Mouse (Mus musculus): Measurements from ENCODE around the gene Cggbp1. TPM values are rescaled to one million over a fixed set of nuclear protein-coding genes. Genes with fewer than 3 reads are reported as not detected.
"Not testable (repeated sequence)": the region's sequence is repeated elsewhere in the genome, so short reads cannot be mapped to it uniquely, and the experiment has no call there.

Gene Cggbp1
- polyA plus RNA-seq, 1 experiment from 2014 or later: 86.1 TPM

- Histone ChIP-seq H3K4me1 (ENCODE audit: insufficient read depth, low read length) (no peaks in the 10 kb centered on the region), H3K9ac (replicated peaks; ENCODE audit: low read length) (no peak overlapping the region), H3K27ac (ENCODE audit: low read length) (no peak overlapping the region), H3K4me2 (replicated peaks; ENCODE audit: low read depth, low read length) (no peak overlapping the region), H3K27me3 (ENCODE audit: insufficient read depth, low read length) (no peaks in the 10 kb centered on the region), H3K9me3 (ENCODE audit: low read length) (no peaks in the 10 kb centered on the region), H3K4me3 (ENCODE audit: low read length) (no peak overlapping the region), H3K36me3 (ENCODE audit: insufficient read depth, low read length) (0 out of 2 replicates have a peak, but pooled peaks cover 5% of the 10 kb centered on the region)
- WGBS: 94% methylated on average over 3 of the region's 3 CpGs
- no peak for ATAC-seq (ENCODE audit: low FRiP score, low TSS enrichment)
Observed at GRCm38 (mm10) chr16:64842374-64842729, 9.4 kb upstream of the Cggbp1 start.

GRCm38 (mm10) chr16:64845947-64846346 lies 5.8 kb upstream of the Cggbp1 start:
- Histone ChIP-seq H3K9ac (replicated peaks; ENCODE audit: low read length) (no peak overlapping the region), H3K4me3 (ENCODE audit: low read length) (no peak overlapping the region), H3K27me3 (ENCODE audit: insufficient read depth, low read length) (no peaks in the 10 kb centered on the region), H3K9me3 (ENCODE audit: low read length) (no peaks in the 10 kb centered on the region), H3K4me2 (replicated peaks; ENCODE audit: low read depth, low read length) (no peak overlapping the region), H3K27ac (ENCODE audit: low read length) (no peak overlapping the region), H3K4me1 (ENCODE audit: insufficient read depth, low read length) (peaks cover 4% of the 10 kb centered on the region; the same call in 1 of the 2 replicates), H3K36me3 (ENCODE audit: insufficient read depth, low read length) (0 out of 2 replicates have a peak, but pooled peaks cover 5% of the 10 kb centered on the region)
- ATAC-seq (ENCODE audit: low FRiP score, low TSS enrichment): no peak
- WGBS: 87% methylated on average over 8 of the region's 8 CpGs

GRCm38 (mm10) chr16:64850287-64851084 lies 1.3 kb upstream of the Cggbp1 start:
- H3K27me3 ChIP-seq (ENCODE audit: insufficient read depth, low read length): no peaks in the 10 kb centered on the region
- H3K9me3 ChIP-seq (ENCODE audit: low read length): no peaks in the 10 kb centered on the region
- H3K4me3 ChIP-seq (ENCODE audit: low read length): peak overlapping the region; percentile 86
- H3K36me3 ChIP-seq (ENCODE audit: insufficient read depth, low read length): peaks cover 13% of the 10 kb centered on the region
- H3K4me1 ChIP-seq (ENCODE audit: insufficient read depth, low read length): peaks cover 18% of the 10 kb centered on the region
- peak overlapping the region; percentile 84 for H3K9ac ChIP-seq (replicated peaks; ENCODE audit: low read length)
- peak overlapping the region; percentile 95 for H3K4me2 ChIP-seq (replicated peaks; ENCODE audit: low read depth, low read length)
- ATAC-seq (ENCODE audit: low FRiP score, low TSS enrichment): peak; percentile 0; the same call in 1 of the 2 replicates
- peak overlapping the region; percentile 92 for H3K27ac ChIP-seq (ENCODE audit: low read length)
- 2% methylated on average over 16 of the region's 16 CpGs for WGBS

- no peaks in the 10 kb centered on the region for H3K9me3 ChIP-seq (ENCODE audit: low read length)
- ATAC-seq (ENCODE audit: low FRiP score, low TSS enrichment): peak; percentile 60
- under 1% methylated on average over 43 of the region's 45 CpGs for WGBS
Observed at GRCm38 (mm10) chr16:64851085-64851562, 672 bp upstream of the Cggbp1 start.

GRCm38 (mm10) chr16:64852441-64852871 lies 660 bp downstream of the Cggbp1 start:
- ATAC-seq (ENCODE audit: low FRiP score, low TSS enrichment): peak; percentile 21
- peaks cover 17% of the 10 kb centered on the region for H3K36me3 ChIP-seq (ENCODE audit: insufficient read depth, low read length)
- WGBS: under 1% methylated on average over 41 of the region's 53 CpGs

More at GRCm38 (mm10) chr16:64851085-64851562, 672 bp upstream of the Cggbp1 start:
- Histone ChIP-seq H3K4me3 (ENCODE audit: low read length) (peak overlapping the region; percentile 86), H3K27me3 (ENCODE audit: insufficient read depth, low read length) (no peaks in the 10 kb centered on the region), H3K4me2 (replicated peaks; ENCODE audit: low read depth, low read length) (peak overlapping the region; percentile 95), H3K9ac (replicated peaks; ENCODE audit: low read length) (peak overlapping the region; percentile 84), H3K4me1 (ENCODE audit: insufficient read depth, low read length) (peaks cover 18% of the 10 kb centered on the region), H3K36me3 (ENCODE audit: insufficient read depth, low read length) (peaks cover 16% of the 10 kb centered on the region), H3K27ac (ENCODE audit: low read length) (peak overlapping the region; percentile 92)

GRCm38 (mm10) chr16:64852891-64853290 lies 1.1 kb downstream of the Cggbp1 start:
- H3K27me3 ChIP-seq (ENCODE audit: insufficient read depth, low read length): no peaks in the 10 kb centered on the region
- H3K36me3 ChIP-seq (ENCODE audit: insufficient read depth, low read length): peaks cover 19% of the 10 kb centered on the region
- peak overlapping the region; percentile 89 for H3K9ac ChIP-seq (replicated peaks; ENCODE audit: low read length)
- 5% methylated on average over 14 of the region's 14 CpGs for WGBS
- H3K4me3 ChIP-seq (ENCODE audit: low read length): peak overlapping the region; percentile 86
- H3K4me2 ChIP-seq (replicated peaks; ENCODE audit: low read depth, low read length): peak overlapping the region; percentile 72
- H3K27ac ChIP-seq (ENCODE audit: low read length): peak overlapping the region; percentile 98
- peaks cover 18% of the 10 kb centered on the region for H3K4me1 ChIP-seq (ENCODE audit: insufficient read depth, low read length)
- H3K9me3 ChIP-seq (ENCODE audit: low read length): no peaks in the 10 kb centered on the region
- no peak for ATAC-seq (ENCODE audit: low FRiP score, low TSS enrichment)

More at GRCm38 (mm10) chr16:64852441-64852871, 660 bp downstream of the Cggbp1 start:
- Histone ChIP-seq H3K4me3 (ENCODE audit: low read length) (peak overlapping the region; percentile 86), H3K9me3 (ENCODE audit: low read length) (no peaks in the 10 kb centered on the region), H3K4me2 (replicated peaks; ENCODE audit: low read depth, low read length) (peak overlapping the region; percentile 72), H3K27me3 (ENCODE audit: insufficient read depth, low read length) (no peaks in the 10 kb centered on the region), H3K27ac (ENCODE audit: low read length) (peak overlapping the region; percentile 98), H3K9ac (replicated peaks; ENCODE audit: low read length) (peak overlapping the region; percentile 89), H3K4me1 (ENCODE audit: insufficient read depth, low read length) (peaks cover 18% of the 10 kb centered on the region)

- 88% methylated on average over 3 of the region's 3 CpGs for WGBS
Observed at GRCm38 (mm10) chr16:64856946-64857345, 5.2 kb downstream of the Cggbp1 start.

GRCm38 (mm10) chr16:64865841-64866240 lies 14.0 kb downstream of the Cggbp1 start:
- not testable (repeated sequence) for ATAC-seq (ENCODE audit: low FRiP score, low TSS enrichment); H3K36me3 ChIP-seq (ENCODE audit: insufficient read depth, low read length); H3K9me3 ChIP-seq (ENCODE audit: low read length); H3K27me3 ChIP-seq (ENCODE audit: insufficient read depth, low read length); H3K4me1 ChIP-seq (ENCODE audit: insufficient read depth, low read length); H3K4me3 ChIP-seq (ENCODE audit: low read length); H3K4me2 ChIP-seq (replicated peaks; ENCODE audit: low read depth, low read length); H3K9ac ChIP-seq (replicated peaks; ENCODE audit: low read length); H3K27ac ChIP-seq (ENCODE audit: low read length)
- WGBS: 88% methylated on average over 8 of the region's 8 CpGs

More at GRCm38 (mm10) chr16:64856946-64857345, 5.2 kb downstream of the Cggbp1 start:
- H3K9me3 ChIP-seq (ENCODE audit: low read length): no peaks in the 10 kb centered on the region
- no peak overlapping the region for H3K27ac ChIP-seq (ENCODE audit: low read length)
- no peak for ATAC-seq (ENCODE audit: low FRiP score, low TSS enrichment)
- H3K4me2 ChIP-seq (replicated peaks; ENCODE audit: low read depth, low read length): no peak overlapping the region
- H3K4me3 ChIP-seq (ENCODE audit: low read length): no peak overlapping the region
- H3K4me1 ChIP-seq (ENCODE audit: insufficient read depth, low read length): peaks cover 14% of the 10 kb centered on the region
- no peak overlapping the region for H3K9ac ChIP-seq (replicated peaks; ENCODE audit: low read length)
- peaks cover 21% of the 10 kb centered on the region for H3K36me3 ChIP-seq (ENCODE audit: insufficient read depth, low read length)
- H3K27me3 ChIP-seq (ENCODE audit: insufficient read depth, low read length): no peaks in the 10 kb centered on the region

- no peak for ATAC-seq (ENCODE audit: low FRiP score, low TSS enrichment)
- no peak overlapping the region for H3K27ac ChIP-seq (ENCODE audit: low read length)
- H3K4me2 ChIP-seq (replicated peaks; ENCODE audit: low read depth, low read length): no peak overlapping the region
- no peak overlapping the region for H3K9ac ChIP-seq (replicated peaks; ENCODE audit: low read length)
- H3K27me3 ChIP-seq (ENCODE audit: insufficient read depth, low read length): no peaks in the 10 kb centered on the region
- WGBS: 61% methylated on average over 6 of the region's 6 CpGs
- no peaks in the 10 kb centered on the region for H3K36me3 ChIP-seq (ENCODE audit: insufficient read depth, low read length)
- H3K4me1 ChIP-seq (ENCODE audit: insufficient read depth, low read length): no peaks in the 10 kb centered on the region
- H3K4me3 ChIP-seq (ENCODE audit: low read length): no peak overlapping the region
- no peaks in the 10 kb centered on the region for H3K9me3 ChIP-seq (ENCODE audit: low read length)
Observed at GRCm38 (mm10) chr16:64868613-64869012, 16.8 kb downstream of the Cggbp1 start.

- Histone ChIP-seq H3K4me3 (ENCODE audit: low read length) (no peak overlapping the region), H3K36me3 (ENCODE audit: insufficient read depth, low read length) (no peaks in the 10 kb centered on the region), H3K9ac (replicated peaks; ENCODE audit: low read length) (no peak overlapping the region), H3K27ac (ENCODE audit: low read length) (no peak overlapping the region), H3K4me2 (replicated peaks; ENCODE audit: low read depth, low read length) (no peak overlapping the region), H3K27me3 (ENCODE audit: insufficient read depth, low read length) (no peaks in the 10 kb centered on the region), H3K9me3 (ENCODE audit: low read length) (no peaks in the 10 kb centered on the region), H3K4me1 (ENCODE audit: insufficient read depth, low read length) (no peaks in the 10 kb centered on the region)
- WGBS: 82% methylated on average over 2 of the region's 2 CpGs
- no peak for ATAC-seq (ENCODE audit: low FRiP score, low TSS enrichment)
Observed at GRCm38 (mm10) chr16:64869621-64870020, 17.8 kb downstream of the Cggbp1 start.
